Mouse (Mus musculus) MEL (cell line): ENCODE measurements around the gene Acadsb. TPM values are rescaled to one million over a fixed set of nuclear protein-coding genes. Genes with fewer than 3 reads are reported as not detected.
"Not testable (repeated sequence)": the region's sequence is repeated elsewhere in the genome, so short reads cannot be mapped to it uniquely, and the experiment has no call there.

Source experiments
- DNase-seq: peaks from one replicate; pipeline ENCODE4 v3.0.0; 2011; ENCODE audit warnings: low read depth, low spot score
- H3K27ac ChIP-seq: 2 replicates; pipeline ENCODE4 v1.5.1; 2012; ENCODE audit warnings: low read depth, mild to moderate bottlenecking, control low read depth, low read length, moderate library complexity; ENCODE audit not compliant: control insufficient read depth
- H3K27me3 ChIP-seq, 2 experiments: fragments of 150-350 bp in 1 of 2; sonication (generic) in 1 of 2; 2 replicates each; pipeline ENCODE4 v1.6.1; 2012; ENCODE audit warnings: low read length in 2 of 2, mild to moderate bottlenecking in 2 of 2, improper control_type of control experiment in 1 of 2, moderate library complexity in 1 of 2; ENCODE audit not compliant: insufficient read depth in 2 of 2, control insufficient read depth in 1 of 2
- H3K36me3 ChIP-seq, 2 experiments: 2 replicates each; pipeline ENCODE4 v1.6.1; 2012 to 2014; ENCODE audit warnings: low read length in 2 of 2, improper control_type of control experiment in 1 of 2, inconsistent platforms in 1 of 2, mild to moderate bottlenecking in 1 of 2; ENCODE audit not compliant: insufficient read depth in 2 of 2, control insufficient read depth in 1 of 2
- H3K4me1 ChIP-seq, 2 experiments: fragments of 150-350 bp in 1 of 2; sonication (generic) in 1 of 2; 2 replicates each; pipeline ENCODE4 v1.6.1; 2012; ENCODE audit warnings: low read length in 2 of 2, improper control_type of control experiment in 1 of 2, mild to moderate bottlenecking in 1 of 2; ENCODE audit not compliant: insufficient read depth in 2 of 2, control insufficient read depth in 1 of 2
- H3K4me3 ChIP-seq, 2 experiments: fragments of 150-350 bp in 1 of 2; sonication (generic) in 1 of 2; 2 replicates each; pipeline ENCODE4 v1.5.1; 2012; ENCODE audit warnings: low read depth in 2 of 2, low read length in 2 of 2, mild to moderate bottlenecking in 2 of 2, moderate library complexity in 2 of 2, control low read depth in 1 of 2, improper control_type of control experiment in 1 of 2; ENCODE audit not compliant: control insufficient read depth in 1 of 2, insufficient read depth in 1 of 2
- H3K79me2 ChIP-seq: 2 replicates; pipeline ENCODE4 v1.6.1; 2012; ENCODE audit warnings: mild to moderate bottlenecking, low read length, moderate library complexity; ENCODE audit not compliant: control insufficient read depth, poor library complexity, insufficient read depth
- H3K9ac ChIP-seq: 2 replicates; pipeline ENCODE4 v1.6.1; 2012; ENCODE audit warnings: low read depth, mild to moderate bottlenecking, control low read depth, low read length, moderate library complexity; ENCODE audit not compliant: control insufficient read depth, poor library complexity, severe bottlenecking
- H3K9me3 ChIP-seq: fragments of 150-350 bp; sonication (generic); replicated peaks from 2 replicates; pipeline ENCODE4 v1.6.1; 2012; ENCODE audit warnings: mild to moderate bottlenecking, low read length, improper control_type of control experiment, moderate library complexity; ENCODE audit not compliant: insufficient read depth
- CTCF ChIP-seq, 3 experiments: IDR thresholded peaks in 2 of 3; conservative IDR thresholded peaks in 1 of 3; 2 replicates each; pipeline ENCODE4 v1.5.1; 2011 to 2012; ENCODE audit warnings: low read length in 3 of 3, low read depth in 2 of 3, mild to moderate bottlenecking in 2 of 3, improper control_type of control experiment in 1 of 3, inconsistent platforms in 1 of 3, mixed read lengths in 1 of 3, moderate library complexity in 1 of 3; ENCODE audit not compliant: control insufficient read depth in 1 of 3, insufficient read depth in 1 of 3, poor library complexity in 1 of 3, severe bottlenecking in 1 of 3
- ELF1 ChIP-seq: IDR thresholded peaks from 2 replicates; pipeline ENCODE4 v1.6.1; 2014; ENCODE audit warnings: low read depth, mild to moderate bottlenecking, inconsistent platforms, low read length, improper control_type of control experiment, moderate library complexity
- EP300 ChIP-seq, 2 experiments: IDR thresholded peaks; 2 replicates each; pipeline ENCODE4 v1.6.1; 2011; ENCODE audit warnings: improper control_type of control experiment in 2 of 2, low read length in 2 of 2, low read depth in 1 of 2, mild to moderate bottlenecking in 1 of 2
- ETS1 ChIP-seq: IDR thresholded peaks from 2 replicates; pipeline ENCODE4 v1.6.1; 2012; ENCODE audit warnings: low read depth, mild to moderate bottlenecking, inconsistent platforms, low read length, improper control_type of control experiment, moderate library complexity
- GATA1 ChIP-seq: IDR thresholded peaks from 2 replicates; pipeline ENCODE4 v1.6.1; 2011; ENCODE audit warnings: low read depth, low read length, improper control_type of control experiment
- MAX ChIP-seq: IDR thresholded peaks from 2 replicates; pipeline ENCODE4 v1.6.1; 2011; ENCODE audit warnings: low read length, improper control_type of control experiment
- MEF2A ChIP-seq: IDR thresholded peaks from 2 replicates; pipeline ENCODE4 v1.6.1; 2014; ENCODE audit warnings: low read depth, mild to moderate bottlenecking, inconsistent platforms, low read length, improper control_type of control experiment; ENCODE audit not compliant: poor library complexity, insufficient replicate concordance, severe bottlenecking; ENCODE audit errors: extremely low read depth
- MXI1 ChIP-seq: IDR thresholded peaks from 2 replicates; pipeline ENCODE4 v1.6.1; 2011; ENCODE audit warnings: mild to moderate bottlenecking, low read depth, low read length, improper control_type of control experiment
- POLR2AphosphoS2 ChIP-seq: IDR thresholded peaks from 2 replicates; pipeline ENCODE4 v1.6.1; 2011; ENCODE audit warnings: low read length, improper control_type of control experiment
- RCOR1 ChIP-seq: IDR thresholded peaks from 2 replicates; pipeline ENCODE4 v1.6.1; 2012; ENCODE audit warnings: low read depth, mild to moderate bottlenecking, inconsistent platforms, low read length, improper control_type of control experiment
- SIN3A ChIP-seq: IDR thresholded peaks from 2 replicates; pipeline ENCODE4 v1.6.1; 2012; ENCODE audit warnings: low read length, improper control_type of control experiment, inconsistent platforms
- SMC3 ChIP-seq: IDR thresholded peaks from 2 replicates; pipeline ENCODE4 v1.6.1; 2011; ENCODE audit warnings: low read depth, low read length, improper control_type of control experiment
- USF2 ChIP-seq, 2 experiments: IDR thresholded peaks; 2 replicates each; pipeline ENCODE4 v1.6.1; 2011 to 2012; ENCODE audit warnings: improper control_type of control experiment in 2 of 2, low read length in 2 of 2, borderline replicate concordance in 1 of 2, inconsistent platforms in 1 of 2, low read depth in 1 of 2, mild to moderate bottlenecking in 1 of 2; ENCODE audit not compliant: insufficient read depth in 1 of 2
- polyA plus RNA-seq, 2 experiments: library from polyadenylated mRNA; stranded (reverse) in 1 of 2; unstranded in 1 of 2; fragments of >175 nt in 1 of 2; fragments of >200 nt in 1 of 2; gene quantifications; 2 replicates each; pipeline versions ENCODE4 v1.2.1 to v1.2.4; 2012; ENCODE audit warnings: low replicate concordance in 2 of 2, low read depth in 1 of 2; ENCODE audit not compliant: insufficient read length in 2 of 2, insufficient read depth in 1 of 2, missing spikeins in 1 of 2
- total RNA-seq: library from RNA; depleted of rRNA; stranded (reverse); fragments of 300-350 nt; gene quantifications from 2 replicates; pipeline ENCODE4 v1.2.3, GENCODE M21; 2012

The Acadsb gene
- total and polyA plus RNA-seq, 3 experiments, result 11.4 to 20.7 TPM; not detected in 1

DNA sequence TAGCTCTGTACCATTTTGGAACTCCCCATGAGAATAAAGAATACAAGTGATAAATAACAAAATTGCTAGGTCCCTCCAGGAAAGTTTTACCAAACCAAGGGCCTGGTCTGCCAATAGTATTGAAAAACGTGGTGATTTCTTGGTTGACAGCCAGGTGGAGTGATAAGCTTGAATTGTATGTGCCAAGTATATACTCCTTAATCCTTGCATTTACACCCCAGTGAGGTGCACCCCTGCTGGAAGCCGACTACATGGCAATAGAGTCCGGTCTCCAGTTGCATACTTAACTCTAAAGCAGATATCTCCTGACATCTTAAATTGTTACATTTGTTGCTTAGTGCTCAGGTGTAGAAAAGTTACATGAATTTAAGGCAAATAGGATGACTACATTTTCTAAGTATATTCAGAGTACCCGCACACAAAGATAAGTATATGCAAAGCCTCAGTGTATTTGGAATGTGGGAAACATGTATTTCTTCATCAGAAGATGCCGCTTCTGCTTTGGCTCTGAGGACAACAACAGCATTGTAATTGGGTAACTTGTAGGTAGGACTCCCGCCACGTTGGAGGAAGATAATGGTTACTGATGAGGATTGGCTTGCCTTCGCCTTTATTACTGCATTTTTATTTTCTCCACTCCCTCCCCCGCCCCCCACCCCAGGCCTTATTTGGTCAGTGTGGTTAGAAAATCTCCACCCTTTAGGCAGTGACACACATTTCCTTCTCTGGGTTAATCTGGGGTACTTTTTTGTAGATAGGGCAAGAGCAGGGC lies 38.3 kb upstream of the Acadsb start:
- H3K9me3 ChIP-seq, result no peaks in the 10 kb centered on the region
- TF ChIP-seq USF2 (IDR thresholded peaks at IDR 0.05; ENCODE audit: borderline replicate concordance in 1 of 2, insufficient read depth in 1 of 2, low read depth in 1 of 2, low read length in 2 of 2) (no peak), MEF2A (no peak), SIN3A (no peak), EP300 (IDR thresholded peaks at IDR 0.05; ENCODE audit: low read depth in 1 of 2, low read length in 2 of 2) (no peak; a peak in 1 of 4 replicates), POLR2AphosphoS2 (no peak), ETS1 (0 out of 2 replicates have a peak, but pooled peaks have one; percentile 5), GATA1 (peak; percentile 16; the same call in 1 of the 2 replicates), MAX (no peak), SMC3 (no peak), RCOR1 (peak; percentile 58), CTCF (IDR thresholded peaks at IDR 0.05 in 2 of 3, conservative IDR thresholded peaks at IDR 0.05 in 1 of 3; ENCODE audit: control insufficient read depth in 1 of 3, insufficient read depth in 1 of 3, low read depth in 2 of 3, low read length in 3 of 3, poor library complexity in 1 of 3, severe bottlenecking in 1 of 3) (peak in 2 of 3 experiments; percentile 6 to 13; a peak in 1 of 6 replicates)
- peaks cover 0 to 15% of the 10 kb centered on the region in 2 experiments; a peak in 2 of 4 replicates for H3K36me3 ChIP-seq
- H3K4me3 ChIP-seq, result peak overlapping the region; percentile 81 to 87
- H3K79me2 ChIP-seq, result peaks cover 1% of the 10 kb centered on the region; the same call in 1 of the 2 replicates
- peaks cover 2 to 16% of the 10 kb centered on the region in 2 experiments; a peak in 3 of 4 replicates for H3K4me1 ChIP-seq
- peak overlapping the region; percentile 88 for H3K9ac ChIP-seq
- no peaks in the 10 kb centered on the region for H3K27me3 ChIP-seq
- 0 out of 2 replicates have a peak overlapping the region, but pooled peaks have one; percentile 12 for H3K27ac ChIP-seq
- peak; percentile 68 for DNase-seq

DNA sequence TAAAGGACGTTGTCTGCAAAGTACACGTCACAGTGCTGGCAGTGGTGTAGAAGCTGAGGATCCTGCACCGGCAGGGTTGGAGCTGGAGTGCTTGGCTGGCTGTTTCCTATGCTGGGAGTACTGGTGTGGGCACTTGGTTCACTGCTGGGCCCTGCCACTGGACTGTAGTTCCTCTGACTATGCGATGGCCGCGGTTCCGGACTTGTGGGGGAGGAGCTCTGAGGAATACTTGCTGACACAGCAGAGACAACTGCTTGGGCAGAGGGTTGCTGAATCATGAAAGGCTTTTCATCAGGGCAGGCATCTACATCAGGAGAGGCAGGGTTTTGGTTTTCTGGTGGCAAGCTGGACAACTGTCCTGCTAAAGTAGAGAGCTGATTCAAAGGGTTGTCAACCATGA lies 18.6 kb upstream of the Acadsb start:
- H3K4me1 ChIP-seq, H3K9ac ChIP-seq, H3K4me3 ChIP-seq, H3K27me3 ChIP-seq, DNase-seq, H3K9me3 ChIP-seq, H3K27ac ChIP-seq, H3K79me2 ChIP-seq: not testable (repeated sequence)
- H3K36me3 ChIP-seq, result peaks cover 0 to 20% of the 10 kb centered on the region in 2 experiments; a peak in 2 of 4 replicates

DNA sequence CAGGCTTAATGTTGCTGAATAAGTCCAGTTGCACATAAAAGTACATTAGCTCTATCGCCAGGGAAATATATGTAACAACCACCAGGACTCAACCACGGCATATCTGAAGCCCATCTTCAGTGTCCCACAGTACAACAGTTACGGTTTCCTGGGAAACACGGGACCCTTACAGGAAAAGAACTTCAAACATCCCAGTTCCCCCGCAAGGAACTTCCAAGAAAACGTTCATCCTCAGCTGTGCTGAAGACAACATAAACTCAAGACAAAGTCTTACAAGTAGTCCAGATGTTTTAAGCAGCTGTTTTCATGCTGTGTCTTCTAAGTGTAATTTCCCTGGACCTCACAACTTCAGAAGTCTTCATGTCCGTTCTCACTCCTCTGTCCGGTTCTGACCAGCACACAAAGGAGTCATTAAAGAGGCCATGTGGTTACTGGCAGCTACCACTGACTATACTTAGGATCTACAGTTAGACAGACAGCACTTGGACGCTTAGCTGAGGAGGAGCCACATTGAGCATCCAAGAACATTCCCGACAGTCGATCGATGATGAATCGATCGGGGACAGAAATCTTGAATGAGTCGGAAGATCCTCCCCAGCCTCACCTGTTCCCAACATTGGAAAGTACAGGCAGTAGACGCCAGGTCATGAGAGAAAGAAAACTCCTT lies 947 bp upstream of the Acadsb start:
- H3K79me2 ChIP-seq, result peaks cover 18% of the 10 kb centered on the region
- H3K36me3 ChIP-seq, result peaks cover 0 to 17% of the 10 kb centered on the region in 2 experiments; a peak in 2 of 4 replicates
- no peak overlapping the region for H3K27ac ChIP-seq
- H3K9ac ChIP-seq, result peak overlapping the region; percentile 89
- no peaks in the 10 kb centered on the region for H3K27me3 ChIP-seq
- peak overlapping the region; percentile 70 to 75 for H3K4me3 ChIP-seq
- DNase-seq, result peak; percentile 44
- no peaks in the 10 kb centered on the region for H3K9me3 ChIP-seq
- peaks cover 3 to 5% of the 10 kb centered on the region in 2 experiments for H3K4me1 ChIP-seq
- TF ChIP-seq MXI1 (peak; percentile 65; the same call in 1 of the 2 replicates), ELF1 (no peak)
- TF ChIP-seq, all 39 proteins: peak for 1
